Mouse (Mus musculus) G1E (cell line): ENCODE measurements around the gene Dennd1c. TPM values are rescaled to one million over a fixed set of nuclear protein-coding genes. Genes with fewer than 3 reads are reported as not detected.
A peak's percentile ranks its signal among the peaks of the same experiment; 100 is the strongest.

ENCODE experiments used
- ATAC-seq: 2 replicates; pipeline ENCODE4 v1.8.0; 2016; ENCODE audit warnings: mild to moderate bottlenecking; ENCODE audit not compliant: insufficient number of reproducible peaks, poor library complexity, low FRiP score, severe bottlenecking; ENCODE audit errors: extremely low read depth
- DNase-seq: peaks from one replicate; pipeline ENCODE4 v3.0.0; 2012; ENCODE audit warnings: low spot score
- H3K27me3 ChIP-seq: 2 replicates; pipeline ENCODE4 v1.6.1; 2012; ENCODE audit warnings: mild to moderate bottlenecking, low read length, inconsistent platforms; ENCODE audit not compliant: insufficient read depth
- H3K36me3 ChIP-seq: replicated peaks from 2 replicates; pipeline ENCODE3; 2012; ENCODE audit warnings: mild to moderate bottlenecking, inconsistent platforms
- H3K4me1 ChIP-seq: 2 replicates; pipeline ENCODE4 v1.6.1; 2012; ENCODE audit warnings: low read depth, low read length, inconsistent platforms, mixed read lengths; ENCODE audit not compliant: insufficient read depth
- H3K4me3 ChIP-seq: 2 replicates; pipeline ENCODE4 v1.5.1; 2012; ENCODE audit warnings: low read depth, mild to moderate bottlenecking, inconsistent platforms, low read length, moderate library complexity, mixed read lengths
- H3K9me3 ChIP-seq: replicated peaks from 2 replicates; pipeline ENCODE4 v1.6.1; 2012; ENCODE audit warnings: inconsistent platforms
- GATA1 ChIP-seq: IDR thresholded peaks from 2 replicates; pipeline ENCODE4 v1.6.1; 2012; ENCODE audit warnings: borderline replicate concordance, low read length, inconsistent platforms, mixed read lengths
- TAL1 ChIP-seq: conservative IDR thresholded peaks from 2 replicates; pipeline ENCODE4 v1.6.1; 2012; ENCODE audit warnings: low read depth, low read length, inconsistent platforms, mixed read lengths
- polyA plus RNA-seq: library from polyadenylated mRNA; stranded (reverse); fragments of >175 nt; gene quantifications from 2 replicates; pipeline ENCODE4 v1.2.3, GENCODE M21; 2012
- total RNA-seq, 2 experiments: library from RNA; stranded (forward) in 1 of 2; stranded (reverse) in 1 of 2; fragments of 200-1000 nt in 1 of 2; fragments of >200 nt in 1 of 2; fragmentation: Nextera tagmentation in 1 of 2; gene quantifications; 2 replicates each; pipeline ENCODE4 v1.2.3; 2014 to 2017

Dennd1c gene
- total and polyA plus RNA-seq, 3 experiments, result 13.4 to 39.7 (median 24.6) TPM

DNA sequence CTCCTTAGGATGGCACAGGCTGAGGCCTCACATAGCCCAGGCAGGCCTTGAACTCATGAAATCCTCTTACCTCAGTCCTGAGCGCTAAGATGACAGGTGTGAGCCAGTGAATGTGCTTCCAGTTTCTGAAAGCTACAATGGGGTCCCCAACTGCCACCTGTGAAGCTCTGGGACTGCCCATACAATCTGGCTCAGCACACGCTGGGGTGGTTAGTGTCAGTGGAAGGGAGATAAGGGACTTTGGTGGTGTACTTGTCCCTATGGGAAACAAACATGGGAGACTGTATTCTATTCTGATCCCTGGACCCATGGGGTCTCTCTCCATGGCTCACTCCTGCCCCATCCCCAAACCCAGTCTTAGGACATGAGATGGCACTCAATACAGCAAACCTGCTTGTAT is 58.6 kb downstream of the Dennd1c start:
- no peak for DNase-seq

More for the DNA sequence above, 58.6 kb downstream of the Dennd1c start:
- Histone ChIP-seq H3K4me3 (peak overlapping the region; percentile 21; the same call in 1 of the 2 replicates), H3K36me3 (peaks cover 59% of the 10 kb centered on the region), H3K9me3 (no peaks in the 10 kb centered on the region), H3K27me3 (no peaks in the 10 kb centered on the region), H3K4me1 (peaks cover 75% of the 10 kb centered on the region)
- ATAC-seq, result peak; percentile 51
- TF ChIP-seq GATA1 (no peak), TAL1 (peak; percentile 75)

Other genes with a start within 250 kb of the Dennd1c start
Only the 20 nearest of the 22 such genes appear.
- gene 1700061G19Rik, start 203.0 kb downstream of the Dennd1c start, total RNA-seq (2014; fragmentation: Nextera tagmentation), result not detected in 2 replicates
- gene 1700061G19Rik, start 203.0 kb downstream of the Dennd1c start, total RNA-seq (2017), result 0.22 TPM in 1 of 2 replicates, not detected in the other
- gene 1700061G19Rik, start 203.0 kb downstream of the Dennd1c start, polyA plus RNA-seq, result not detected in 2 replicates
- gene Mllt1, start 143.1 kb downstream of the Dennd1c start, total RNA-seq (2014; fragmentation: Nextera tagmentation), result 15.3 and 22.1 TPM in 2 replicates
- gene Mllt1, start 143.1 kb downstream of the Dennd1c start, total RNA-seq (2017), result 7.6 and 8.2 TPM in 2 replicates
- gene Mllt1, start 143.1 kb downstream of the Dennd1c start, polyA plus RNA-seq, result 75.9 and 76.1 TPM in 2 replicates
- not detected in 2 replicates for gene Acer1, start 96.4 kb downstream of the Dennd1c start, total RNA-seq (2014; fragmentation: Nextera tagmentation)
- gene Acer1, start 96.4 kb downstream of the Dennd1c start, total RNA-seq (2017), result 0.12 TPM in 1 of 2 replicates, not detected in the other
- not detected in 2 replicates for gene Acer1, start 96.4 kb downstream of the Dennd1c start, polyA plus RNA-seq
- gene Clpp, start 88.2 kb downstream of the Dennd1c start, total RNA-seq (2014; fragmentation: Nextera tagmentation), result 48.1 and 58.4 TPM in 2 replicates
- 75.3 and 76.7 TPM in 2 replicates for gene Clpp, start 88.2 kb downstream of the Dennd1c start, total RNA-seq (2017)
- 197 and 208 TPM in 2 replicates for gene Clpp, start 88.2 kb downstream of the Dennd1c start, polyA plus RNA-seq
- 12.9 and 23.0 TPM in 2 replicates for gene Alkbh7, start 81.2 kb downstream of the Dennd1c start, total RNA-seq (2014; fragmentation: Nextera tagmentation)
- gene Alkbh7, start 81.2 kb downstream of the Dennd1c start, total RNA-seq (2017), result 25.5 and 26.8 TPM in 2 replicates
- gene Alkbh7, start 81.2 kb downstream of the Dennd1c start, polyA plus RNA-seq, result 46.0 and 53.2 TPM in 2 replicates
- not detected in 2 replicates for gene Pspn, start 78.5 kb downstream of the Dennd1c start, total RNA-seq (2014; fragmentation: Nextera tagmentation)
- gene Pspn, start 78.5 kb downstream of the Dennd1c start, total RNA-seq (2017), result not detected in 2 replicates
- not detected in 2 replicates for gene Pspn, start 78.5 kb downstream of the Dennd1c start, polyA plus RNA-seq
- gene Gtf2f1, start 67.2 kb downstream of the Dennd1c start, total RNA-seq (2014; fragmentation: Nextera tagmentation), result 104 and 113 TPM in 2 replicates
- 101 and 102 TPM in 2 replicates for gene Gtf2f1, start 67.2 kb downstream of the Dennd1c start, total RNA-seq (2017)
- 145 and 151 TPM in 2 replicates for gene Gtf2f1, start 67.2 kb downstream of the Dennd1c start, polyA plus RNA-seq
- gene Gm17949, start 67.0 kb downstream of the Dennd1c start, total RNA-seq (2014; fragmentation: Nextera tagmentation), result 0.98 TPM in 1 of 2 replicates, not detected in the other
- 0.12 and 0.27 TPM in 2 replicates for gene Gm17949, start 67.0 kb downstream of the Dennd1c start, total RNA-seq (2017)
- 0.11 and 0.21 TPM in 2 replicates for gene Gm17949, start 67.0 kb downstream of the Dennd1c start, polyA plus RNA-seq
- 296 and 302 TPM in 2 replicates for gene Khsrp, start 47.0 kb downstream of the Dennd1c start, total RNA-seq (2014; fragmentation: Nextera tagmentation)
- gene Khsrp, start 47.0 kb downstream of the Dennd1c start, total RNA-seq (2017), result 59.0 and 63.6 TPM in 2 replicates
- 282 and 302 TPM in 2 replicates for gene Khsrp, start 47.0 kb downstream of the Dennd1c start, polyA plus RNA-seq
- gene Slc25a41, start 36.9 kb downstream of the Dennd1c start, total RNA-seq (2014; fragmentation: Nextera tagmentation), result not detected in 2 replicates
- gene Slc25a41, start 36.9 kb downstream of the Dennd1c start, total RNA-seq (2017), result not detected in 2 replicates
- not detected in 2 replicates for gene Slc25a41, start 36.9 kb downstream of the Dennd1c start, polyA plus RNA-seq
- gene Crb3, start 19.4 kb downstream of the Dennd1c start, total RNA-seq (2014; fragmentation: Nextera tagmentation), result not detected in 2 replicates
- 0.23 and 0.33 TPM in 2 replicates for gene Crb3, start 19.4 kb downstream of the Dennd1c start, total RNA-seq (2017)
- gene Crb3, start 19.4 kb downstream of the Dennd1c start, polyA plus RNA-seq, result 0.23 and 0.37 TPM in 2 replicates
- gene Slc25a23, start 18.7 kb downstream of the Dennd1c start, total RNA-seq (2014; fragmentation: Nextera tagmentation), result 42.6 and 44.5 TPM in 2 replicates
- gene Slc25a23, start 18.7 kb downstream of the Dennd1c start, total RNA-seq (2017), result 2.4 and 3.3 TPM in 2 replicates
- 16.7 and 18.3 TPM in 2 replicates for gene Slc25a23, start 18.7 kb downstream of the Dennd1c start, polyA plus RNA-seq
- 4.2 and 4.3 TPM in 2 replicates for gene Tubb4a, start 9.3 kb upstream of the Dennd1c start, total RNA-seq (2014; fragmentation: Nextera tagmentation)
- gene Tubb4a, start 9.3 kb upstream of the Dennd1c start, total RNA-seq (2017), result 0.38 and 0.46 TPM in 2 replicates
- gene Tubb4a, start 9.3 kb upstream of the Dennd1c start, polyA plus RNA-seq, result 0.37 and 0.51 TPM in 2 replicates
- gene Tnfsf9, start 26.8 kb upstream of the Dennd1c start, total RNA-seq (2014; fragmentation: Nextera tagmentation), result 2.3 and 4.4 TPM in 2 replicates
- 9.0 and 10.4 TPM in 2 replicates for gene Tnfsf9, start 26.8 kb upstream of the Dennd1c start, total RNA-seq (2017)
- 6.6 and 9.2 TPM in 2 replicates for gene Tnfsf9, start 26.8 kb upstream of the Dennd1c start, polyA plus RNA-seq
- gene Cd70, start 71.3 kb upstream of the Dennd1c start, total RNA-seq (2014; fragmentation: Nextera tagmentation), result not detected in 2 replicates
- gene Cd70, start 71.3 kb upstream of the Dennd1c start, total RNA-seq (2017), result not detected in 2 replicates
- not detected in 2 replicates for gene Cd70, start 71.3 kb upstream of the Dennd1c start, polyA plus RNA-seq
- not detected in 2 replicates for gene Tnfsf14, start 115.7 kb upstream of the Dennd1c start, total RNA-seq (2014; fragmentation: Nextera tagmentation)
- gene Tnfsf14, start 115.7 kb upstream of the Dennd1c start, total RNA-seq (2017), result 0.55 and 0.81 TPM in 2 replicates
- 0.05 and 0.12 TPM in 2 replicates for gene Tnfsf14, start 115.7 kb upstream of the Dennd1c start, polyA plus RNA-seq
- not detected in 2 replicates for gene C3, start 149.6 kb upstream of the Dennd1c start, total RNA-seq (2014; fragmentation: Nextera tagmentation)
- 0.27 and 3.6 TPM in 2 replicates for gene C3, start 149.6 kb upstream of the Dennd1c start, total RNA-seq (2017)
- 0.04 and 0.10 TPM in 2 replicates for gene C3, start 149.6 kb upstream of the Dennd1c start, polyA plus RNA-seq
- 15.2 and 18.4 TPM in 2 replicates for gene Gpr108, start 169.9 kb upstream of the Dennd1c start, total RNA-seq (2014; fragmentation: Nextera tagmentation)
- gene Gpr108, start 169.9 kb upstream of the Dennd1c start, total RNA-seq (2017), result 16.7 and 22.1 TPM in 2 replicates
- gene Gpr108, start 169.9 kb upstream of the Dennd1c start, polyA plus RNA-seq, result 12.4 and 15.1 TPM in 2 replicates
- gene Trip10, start 170.9 kb upstream of the Dennd1c start, total RNA-seq (2014; fragmentation: Nextera tagmentation), result 12.9 and 16.3 TPM in 2 replicates
- 9.8 and 12.7 TPM in 2 replicates for gene Trip10, start 170.9 kb upstream of the Dennd1c start, total RNA-seq (2017)
- gene Trip10, start 170.9 kb upstream of the Dennd1c start, polyA plus RNA-seq, result 20.1 and 22.0 TPM in 2 replicates
- 43.6 and 48.1 TPM in 2 replicates for gene Vav1, start 200.6 kb upstream of the Dennd1c start, total RNA-seq (2014; fragmentation: Nextera tagmentation)
- 175 and 177 TPM in 2 replicates for gene Vav1, start 200.6 kb upstream of the Dennd1c start, total RNA-seq (2017)
- gene Vav1, start 200.6 kb upstream of the Dennd1c start, polyA plus RNA-seq, result 43.4 and 50.0 TPM in 2 replicates